Mouse (Mus musculus) adrenal gland, adult 18-20 months (tissue): ENCODE results near the gene Adgrb2. TPM values are rescaled to one million over a fixed set of nuclear protein-coding genes. Genes with fewer than 3 reads are reported as not detected.

Experiments
- DNase-seq, 2 experiments: peaks; one replicate each; pipeline ENCODE4 v3.0.0; 2021 to 2022; ENCODE audit warnings: low spot score in 2 of 2
- long read RNA-seq, 2 experiments: library from polyadenylated mRNA; stranded (forward); transcript quantifications; one replicate each; pipeline ENCODE4 v2.0.0; 2021
- total RNA-seq, 2 experiments: library from RNA; stranded (reverse); gene quantifications; 1 replicate in 1 of 2; 2 replicates in 1 of 2; pipeline ENCODE4 v1.2.3; 2021

The Adgrb2 gene
- total RNA-seq, result 10 to 100 TPM; 20.4 to 23.9 TPM
- long read RNA-seq, experiment 1, full-length matches to known transcripts, result 2 of 25 reads
- long read RNA-seq, experiment 1, partial matches to known transcripts, result 10 of 25 reads
- long read RNA-seq, experiment 1, other reads (novel, unspliced or antisense), result 13 of 25 reads
- long read RNA-seq, experiment 2, partial matches to known transcripts, result 16 of 21 reads
- long read RNA-seq, experiment 2, other reads (novel, unspliced or antisense), result 5 of 21 reads

GRCm38 (mm10) chr4:129984421-129985061 lies at the start of gene Adgrb2:
Gene Adgrb2, plus strand, starts transcription at chr4:129984870.
- peak; percentile 33 to 44 for DNase-seq

GRCm38 (mm10) chr4:129951359-129951821 lies 33.3 kb upstream of the Adgrb2 start:
- DNase-seq, result no peak

- DNase-seq, result no peak
Observed at GRCm38 (mm10) chr4:129952241-129952810, 32.3 kb upstream of the Adgrb2 start.

GRCm38 (mm10) chr4:129954527-129954926 lies 30.1 kb upstream of the Adgrb2 start:
- DNase-seq, result no peak

- peak; percentile 59 to 61 for DNase-seq
Observed at GRCm38 (mm10) chr4:129960180-129960944, 24.3 kb upstream of the Adgrb2 start.

GRCm38 (mm10) chr4:129965294-129965693 lies 19.4 kb upstream of the Adgrb2 start:
- DNase-seq, result no peak

- no peak for DNase-seq
Observed at GRCm38 (mm10) chr4:129966201-129966600, 18.5 kb upstream of the Adgrb2 start.

- DNase-seq, result no peak
Observed at GRCm38 (mm10) chr4:129967024-129968014, 17.4 kb upstream of the Adgrb2 start.

GRCm38 (mm10) chr4:129970168-129970567 lies 14.5 kb upstream of the Adgrb2 start:
- DNase-seq, result no peak

GRCm38 (mm10) chr4:129970861-129971260 lies 13.8 kb upstream of the Adgrb2 start:
- DNase-seq, result no peak

GRCm38 (mm10) chr4:129971989-129972388 lies 12.7 kb upstream of the Adgrb2 start:
- no peak for DNase-seq

- DNase-seq, result no peak
Observed at GRCm38 (mm10) chr4:129974285-129974684, 10.4 kb upstream of the Adgrb2 start.

- DNase-seq, result peak in 1 of 2 experiments; percentile 34
Observed at GRCm38 (mm10) chr4:129977256-129977655, 7.4 kb upstream of the Adgrb2 start.

GRCm38 (mm10) chr4:129978227-129978626 lies 6.4 kb upstream of the Adgrb2 start:
- DNase-seq, result no peak

GRCm38 (mm10) chr4:129978930-129979329 lies 5.7 kb upstream of the Adgrb2 start:
- no peak for DNase-seq

GRCm38 (mm10) chr4:129981657-129982056 lies 3.0 kb upstream of the Adgrb2 start:
- DNase-seq, result no peak

- no peak for DNase-seq
Observed at GRCm38 (mm10) chr4:129983046-129983445, 1.6 kb upstream of the Adgrb2 start.

GRCm38 (mm10) chr4:129983764-129984420 lies 778 bp upstream of the Adgrb2 start:
- peak; percentile 71 to 77 for DNase-seq

GRCm38 (mm10) chr4:129985161-129985670 lies 546 bp downstream of the Adgrb2 start:
- DNase-seq, result peak in 1 of 2 experiments; percentile 33
